Mouse (Mus musculus): ENCODE measurements around the gene Spag7.

- TF ChIP-seq POLR2A (IDR thresholded peaks at IDR 0.05; ENCODE audit: insufficient read length, low read depth) (no peak), USF1 (IDR thresholded peaks at IDR 0.05; ENCODE audit: low read depth) (no peak), POLR2AphosphoS2 (IDR thresholded peaks at IDR 0.05; ENCODE audit: insufficient read length, low read depth) (no peak), TCF3 (IDR thresholded peaks at IDR 0.05; ENCODE audit: insufficient read length, low read depth) (no peak), CEBPB (IDR thresholded peaks at IDR 0.05; ENCODE audit: insufficient read depth, poor library complexity, severe bottlenecking) (no peak), E2F4 (IDR thresholded peaks at IDR 0.05; ENCODE audit: insufficient read depth) (no peak), MYOD1 (IDR thresholded peaks at IDR 0.05; ENCODE audit: control insufficient read depth in 1 of 3, insufficient read length in 2 of 3, low read depth in 2 of 3) (no peak), MYOG (IDR thresholded peaks at IDR 0.05; ENCODE audit: control insufficient read depth in 1 of 3, insufficient read depth in 1 of 3, insufficient read length in 2 of 3, low read depth in 2 of 3) (no peak)
Measured at GRCm38 (mm10) chr11:70674014-70674413, 4.8 kb upstream of the Spag7 start.

Data from myocyte (in vitro differentiated cells).